In the genomic region with DNA sequence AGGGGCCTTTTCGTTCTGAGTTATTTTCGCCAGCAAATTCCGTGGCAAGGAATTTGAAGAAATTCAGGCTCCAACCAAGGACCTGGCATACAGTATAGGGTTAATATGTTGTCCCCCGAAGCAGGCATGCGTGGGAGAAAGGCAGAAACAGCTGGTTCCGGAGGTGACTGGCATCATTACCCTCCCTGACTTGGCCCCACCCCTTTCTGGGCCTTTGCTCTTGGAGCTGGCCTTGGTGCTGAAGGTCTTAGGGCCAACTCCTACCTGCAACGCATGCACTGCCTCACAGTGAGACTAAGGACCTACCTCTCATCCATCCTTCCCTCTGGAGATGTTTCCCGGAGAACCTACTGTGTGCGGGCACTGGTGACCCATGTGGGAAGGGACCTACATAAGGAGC, we compare ENCODE assay signal across 7 mouse cellular contexts. TPM values are rescaled to one million over a fixed set of nuclear protein-coding genes. Genes with fewer than 3 reads are reported as not detected.
DNase-seq lines count a peak whose midpoint lies in the region; ATAC-seq lines count a peak whose summit lies in the region.

No protein-coding gene starts in this region.

- peak overlapping the region; percentile 10; the same call in 1 of the 2 replicates for H3K4me2 ChIP-seq in neural tube, embryonic 12.5 days (replicated peaks)

- H3K27me3 ChIP-seq in neural tube, embryonic 12.5 days (replicated peaks) = no peaks in the 10 kb centered on the region

- peaks cover 92% of the 10 kb centered on the region for H3K4me1 ChIP-seq in neural tube, embryonic 12.5 days

- H3K36me3 ChIP-seq in neural tube, embryonic 12.5 days = no peaks in the 10 kb centered on the region

- no peaks in the 10 kb centered on the region for H3K9me3 ChIP-seq in neural tube, embryonic 12.5 days

- H3K4me3 ChIP-seq in neural tube, embryonic 12.5 days = no peak overlapping the region

- ATAC-seq in common myeloid progenitor, adult 5-6 weeks (replicated peaks; ENCODE audit: low read depth, poor library complexity, severe bottlenecking) = peak; percentile 75
- ATAC-seq in neural tube, embryonic 12.5 days (ENCODE audit: low FRiP score, low read depth) = no peak

- WGBS in neural tube, embryonic 12.5 days = 44% methylated on average over 9 of the region's 9 CpGs

- H3K27ac ChIP-seq in neural tube, embryonic 12.5 days = no peak overlapping the region

- peak; percentile 48 for DNase-seq in ovary, postnatal 14 days (ENCODE audit: low spot score)
- DNase-seq in ovary, adult 18-20 months (ENCODE audit: low spot score) = no peak
- DNase-seq in kidney, postnatal 14 days = peak; percentile 89
- DNase-seq in layer of hippocampus, postnatal 10 days (ENCODE audit: low spot score in 2 of 2) = no peak
- DNase-seq in right cerebral cortex, postnatal 14 days = no peak

- no peak overlapping the region for H3K9ac ChIP-seq in neural tube, embryonic 12.5 days

RNA-seq across cellular contexts. Expression of gene Fam222a, which starts 20.1 kb away (rescaled TPM):
- total RNA-seq in common myeloid progenitor, adult 5-6 weeks (2017) = 0.18 TPM in 1 of 2 replicates, not detected in the other
- 7.2 and 8.0 TPM in 2 replicates for polyA plus RNA-seq in neural tube, embryonic 12.5 days (2016; fragmentation: Nextera tagmentation; extraction: Ambion mirVana)
- total RNA-seq in layer of hippocampus, postnatal 10 days (2021) = 1 to 10 TPM; 5.0 to 5.7 TPM

Comparison
In these comparisons a context has a peak if more than half of its experiments do, and no peak if none do; other contexts are left out.
1. DNase-seq: peak in ovary, postnatal 14 days (single experiment) and kidney, postnatal 14 days (single experiment); none in ovary, adult 18-20 months (single experiment), layer of hippocampus, postnatal 10 days (0 of 2) and right cerebral cortex, postnatal 14 days (single experiment).